Mouse (Mus musculus): ENCODE data around the gene Meis1. TPM values are rescaled to one million over a fixed set of nuclear protein-coding genes. Genes with fewer than 3 reads are reported as not detected.

Meis1 gene
- polyA plus RNA-seq, 1 experiment from 2014 or later, result 8.5 TPM

- Histone ChIP-seq H3K9ac (ENCODE audit: low read depth, low read length) (no peak overlapping the region), H3K36me3 (ENCODE audit: control insufficient read depth, insufficient read depth) (no peaks in the 10 kb centered on the region), H3K4me2 (ENCODE audit: low read depth, low read length) (no peak overlapping the region), H3K27me3 (ENCODE audit: control insufficient read depth, insufficient read depth, low read depth, low read length) (no peaks in the 10 kb centered on the region), H3K9me3 (replicated peaks; ENCODE audit: control insufficient read depth, low read length) (no peaks in the 10 kb centered on the region), H3K4me1 (ENCODE audit: control insufficient read depth, low read depth, low read length) (no peaks in the 10 kb centered on the region), H3K27ac (ENCODE audit: low read length) (no peak overlapping the region), H3K4me3 (ENCODE audit: low read depth, low read length) (no peak overlapping the region)
- WGBS (ENCODE audit: insufficient replicate concordance), result 58% methylated on average over 5 of the region's 5 CpGs
- ATAC-seq (ENCODE audit: low read depth), result no peak
Observed at GRCm38 (mm10) chr11:19003066-19003465, 15.7 kb downstream of the Meis1 start.

DNA sequence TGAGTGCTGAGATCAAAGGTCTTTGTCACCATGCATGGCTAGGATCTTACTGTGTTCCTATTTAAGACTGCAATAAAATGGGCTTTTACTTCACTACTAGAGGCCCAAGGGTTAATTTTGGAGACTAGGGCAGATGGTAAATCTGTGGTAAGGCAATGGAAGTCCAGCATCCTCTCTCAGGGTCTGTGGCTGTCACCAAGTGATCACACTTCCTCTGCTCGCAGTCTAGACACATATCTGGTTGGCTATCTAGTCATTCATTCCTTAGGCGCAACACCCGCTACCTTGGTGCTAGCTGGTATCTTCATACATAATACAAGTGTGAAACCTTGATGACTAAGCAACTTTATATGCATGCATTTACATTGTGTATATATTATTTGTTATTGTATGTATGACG, 22.0 kb downstream of the Meis1 start:
- Histone ChIP-seq H3K9ac (ENCODE audit: low read depth, low read length) (no peak overlapping the region), H3K36me3 (ENCODE audit: control insufficient read depth, insufficient read depth) (no peaks in the 10 kb centered on the region), H3K9me3 (replicated peaks; ENCODE audit: control insufficient read depth, low read length) (no peaks in the 10 kb centered on the region), H3K4me1 (ENCODE audit: control insufficient read depth, low read depth, low read length) (no peaks in the 10 kb centered on the region), H3K27ac (ENCODE audit: low read length) (no peak overlapping the region), H3K4me3 (ENCODE audit: low read depth, low read length) (no peak overlapping the region), H3K27me3 (ENCODE audit: control insufficient read depth, insufficient read depth, low read depth, low read length) (no peaks in the 10 kb centered on the region), H3K4me2 (ENCODE audit: low read depth, low read length) (no peak overlapping the region)
- 68% methylated on average over 4 of the region's 4 CpGs for WGBS (ENCODE audit: insufficient replicate concordance)
- no peak for ATAC-seq (ENCODE audit: low read depth)

GRCm38 (mm10) chr11:18996289-18996688, 22.5 kb downstream of the Meis1 start:
- Histone ChIP-seq H3K27ac (ENCODE audit: low read length) (no peak overlapping the region), H3K36me3 (ENCODE audit: control insufficient read depth, insufficient read depth) (no peaks in the 10 kb centered on the region), H3K4me3 (ENCODE audit: low read depth, low read length) (no peak overlapping the region), H3K4me2 (ENCODE audit: low read depth, low read length) (no peak overlapping the region), H3K27me3 (ENCODE audit: control insufficient read depth, insufficient read depth, low read depth, low read length) (no peaks in the 10 kb centered on the region), H3K9me3 (replicated peaks; ENCODE audit: control insufficient read depth, low read length) (no peaks in the 10 kb centered on the region), H3K9ac (ENCODE audit: low read depth, low read length) (no peak overlapping the region), H3K4me1 (ENCODE audit: control insufficient read depth, low read depth, low read length) (no peaks in the 10 kb centered on the region)
- ATAC-seq (ENCODE audit: low read depth), result no peak
- 71% methylated on average over 2 of the region's 2 CpGs for WGBS (ENCODE audit: insufficient replicate concordance)

GRCm38 (mm10) chr11:18992796-18993195, 26.0 kb downstream of the Meis1 start:
- no peak overlapping the region for H3K4me3 ChIP-seq (ENCODE audit: low read depth, low read length)
- no peak for ATAC-seq (ENCODE audit: low read depth)
- no peaks in the 10 kb centered on the region for H3K9me3 ChIP-seq (replicated peaks; ENCODE audit: control insufficient read depth, low read length)
- no peaks in the 10 kb centered on the region for H3K4me1 ChIP-seq (ENCODE audit: control insufficient read depth, low read depth, low read length)
- no peak overlapping the region for H3K4me2 ChIP-seq (ENCODE audit: low read depth, low read length)
- 65% methylated on average over 6 of the region's 6 CpGs for WGBS (ENCODE audit: insufficient replicate concordance)
- H3K36me3 ChIP-seq (ENCODE audit: control insufficient read depth, insufficient read depth), result no peaks in the 10 kb centered on the region; the same call in 1 of the 2 replicates
- no peaks in the 10 kb centered on the region for H3K27me3 ChIP-seq (ENCODE audit: control insufficient read depth, insufficient read depth, low read depth, low read length)
- no peak overlapping the region for H3K9ac ChIP-seq (ENCODE audit: low read depth, low read length)
- no peak overlapping the region for H3K27ac ChIP-seq (ENCODE audit: low read length)

DNA sequence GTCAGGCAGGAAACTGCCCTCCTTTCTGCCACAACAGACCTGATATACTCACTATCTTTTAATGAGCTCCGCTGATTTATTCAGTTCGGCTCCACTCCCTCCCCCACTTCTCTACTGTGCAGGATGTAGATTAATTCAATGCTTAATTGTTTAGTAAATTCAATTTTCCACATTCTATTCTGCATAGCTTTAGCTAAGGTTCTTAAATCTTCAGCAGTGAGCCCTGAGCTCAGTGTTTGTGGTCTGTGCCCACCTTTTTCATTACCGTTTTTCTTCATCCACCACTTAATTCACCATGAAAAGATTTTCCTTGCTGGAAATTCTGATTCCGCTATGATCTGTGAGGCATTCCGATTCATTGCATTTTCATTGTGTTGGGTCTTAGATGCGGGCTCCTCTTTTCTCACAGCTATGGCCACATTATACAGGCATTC, 28.5 kb downstream of the Meis1 start:
- no peak overlapping the region for H3K4me2 ChIP-seq (ENCODE audit: low read depth, low read length)
- ATAC-seq (ENCODE audit: low read depth), result no peak
- no peaks in the 10 kb centered on the region for H3K4me1 ChIP-seq (ENCODE audit: control insufficient read depth, low read depth, low read length)
- no peak overlapping the region for H3K4me3 ChIP-seq (ENCODE audit: low read depth, low read length)
- 70% methylated on average over 6 of the region's 6 CpGs for WGBS (ENCODE audit: insufficient replicate concordance)
- H3K36me3 ChIP-seq (ENCODE audit: control insufficient read depth, insufficient read depth), result no peaks in the 10 kb centered on the region; the same call in 1 of the 2 replicates
- H3K27me3 ChIP-seq (ENCODE audit: control insufficient read depth, insufficient read depth, low read depth, low read length), result no peaks in the 10 kb centered on the region
- no peaks in the 10 kb centered on the region for H3K9me3 ChIP-seq (replicated peaks; ENCODE audit: control insufficient read depth, low read length)
- no peak overlapping the region for H3K27ac ChIP-seq (ENCODE audit: low read length)
- no peak overlapping the region for H3K9ac ChIP-seq (ENCODE audit: low read depth, low read length)

GRCm38 (mm10) chr11:18989669-18990243, 29.0 kb downstream of the Meis1 start:
- no peak for ATAC-seq (ENCODE audit: low read depth)
- no peaks in the 10 kb centered on the region for H3K27me3 ChIP-seq (ENCODE audit: control insufficient read depth, insufficient read depth, low read depth, low read length)
- no peak overlapping the region for H3K4me2 ChIP-seq (ENCODE audit: low read depth, low read length)
- no peak overlapping the region for H3K27ac ChIP-seq (ENCODE audit: low read length)
- WGBS (ENCODE audit: insufficient replicate concordance), result 61% methylated on average over 6 of the region's 6 CpGs
- H3K9ac ChIP-seq (ENCODE audit: low read depth, low read length), result no peak overlapping the region
- no peaks in the 10 kb centered on the region for H3K4me1 ChIP-seq (ENCODE audit: control insufficient read depth, low read depth, low read length)
- no peaks in the 10 kb centered on the region for H3K9me3 ChIP-seq (replicated peaks; ENCODE audit: control insufficient read depth, low read length)
- no peak overlapping the region for H3K4me3 ChIP-seq (ENCODE audit: low read depth, low read length)
- H3K36me3 ChIP-seq (ENCODE audit: control insufficient read depth, insufficient read depth), result no peaks in the 10 kb centered on the region; the same call in 1 of the 2 replicates

DNA sequence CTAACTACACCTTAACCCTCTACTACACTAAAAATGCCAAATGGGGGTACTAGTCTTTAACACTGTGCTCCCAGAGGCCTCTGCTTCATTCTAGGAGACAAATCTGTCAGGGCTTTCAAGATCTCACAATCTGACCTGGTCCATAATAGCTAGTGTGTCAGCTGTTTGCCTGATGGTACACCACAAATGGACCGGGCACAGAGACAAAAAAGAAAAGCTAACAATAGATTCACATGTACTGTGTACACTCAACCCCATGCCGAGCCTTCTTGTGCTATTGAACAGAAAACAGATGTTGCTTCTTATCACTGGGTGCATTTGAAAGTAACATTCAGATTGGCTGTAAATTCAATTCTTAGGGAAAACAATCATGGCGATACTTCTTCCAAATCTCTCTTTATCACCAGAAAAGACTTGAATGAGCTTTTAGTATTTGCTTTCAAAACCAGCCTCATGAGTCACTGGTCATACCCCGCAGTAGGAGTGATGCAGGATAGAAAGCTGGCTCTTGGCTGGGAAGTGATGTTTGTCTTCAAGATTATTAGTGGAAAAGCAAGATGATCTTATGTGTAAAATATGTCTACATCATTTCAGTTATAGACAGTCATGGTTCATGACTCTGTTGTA, 30.0 kb downstream of the Meis1 start:
- whole genome bisulfite sequencing (ENCODE audit: insufficient replicate concordance), result 58% methylated on average over 4 of the region's 4 CpGs

DNA sequence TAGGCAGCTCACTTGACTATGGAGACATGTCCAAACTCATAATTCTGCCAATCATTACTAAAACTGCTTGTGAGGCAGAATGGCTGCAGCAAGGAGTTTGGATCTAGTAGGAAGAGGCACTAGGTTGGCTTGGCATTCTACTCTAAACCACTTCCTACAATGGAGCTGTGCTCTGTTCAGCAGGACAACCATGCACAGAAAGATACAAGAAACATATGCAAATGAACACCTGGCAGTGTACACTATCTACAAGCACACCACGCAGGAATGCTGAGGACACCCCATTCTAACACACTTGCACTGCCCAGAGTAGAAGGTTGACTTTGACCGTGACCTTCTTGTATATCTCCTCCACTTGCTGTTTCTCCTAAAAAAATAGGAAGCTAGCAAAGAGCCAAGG, 35.0 kb downstream of the Meis1 start:
- Histone ChIP-seq H3K4me1 (ENCODE audit: control insufficient read depth, low read depth, low read length) (peaks cover 6% of the 10 kb centered on the region; the same call in 1 of the 2 replicates), H3K27ac (ENCODE audit: low read length) (no peak overlapping the region), H3K27me3 (ENCODE audit: control insufficient read depth, insufficient read depth, low read depth, low read length) (no peaks in the 10 kb centered on the region), H3K36me3 (ENCODE audit: control insufficient read depth, insufficient read depth) (no peaks in the 10 kb centered on the region; the same call in 1 of the 2 replicates), H3K4me3 (ENCODE audit: low read depth, low read length) (no peak overlapping the region), H3K9me3 (replicated peaks; ENCODE audit: control insufficient read depth, low read length) (no peaks in the 10 kb centered on the region), H3K9ac (ENCODE audit: low read depth, low read length) (no peak overlapping the region), H3K4me2 (ENCODE audit: low read depth, low read length) (no peak overlapping the region)
- 54% methylated on average over 2 of the region's 2 CpGs for WGBS (ENCODE audit: insufficient replicate concordance)
- ATAC-seq (ENCODE audit: low read depth), result no peak

More for the DNA sequence above, 30.0 kb downstream of the Meis1 start:
- Histone ChIP-seq H3K4me2 (ENCODE audit: low read depth, low read length) (no peak overlapping the region), H3K4me3 (ENCODE audit: low read depth, low read length) (no peak overlapping the region), H3K4me1 (ENCODE audit: control insufficient read depth, low read depth, low read length) (no peaks in the 10 kb centered on the region), H3K27me3 (ENCODE audit: control insufficient read depth, insufficient read depth, low read depth, low read length) (no peaks in the 10 kb centered on the region), H3K36me3 (ENCODE audit: control insufficient read depth, insufficient read depth) (no peaks in the 10 kb centered on the region; the same call in 1 of the 2 replicates), H3K9ac (ENCODE audit: low read depth, low read length) (no peak overlapping the region), H3K27ac (ENCODE audit: low read length) (no peak overlapping the region), H3K9me3 (replicated peaks; ENCODE audit: control insufficient read depth, low read length) (no peaks in the 10 kb centered on the region)
- ATAC-seq (ENCODE audit: low read depth), result no peak

GRCm38 (mm10) chr11:18983294-18983693, 35.5 kb downstream of the Meis1 start:
- H3K4me1 ChIP-seq (ENCODE audit: control insufficient read depth, low read depth, low read length), result peaks cover 6% of the 10 kb centered on the region; the same call in 1 of the 2 replicates
- ATAC-seq (ENCODE audit: low read depth), result no peak
- no peak overlapping the region for H3K4me2 ChIP-seq (ENCODE audit: low read depth, low read length)
- no peak overlapping the region for H3K4me3 ChIP-seq (ENCODE audit: low read depth, low read length)
- 77% methylated on average over 7 of the region's 7 CpGs for WGBS (ENCODE audit: insufficient replicate concordance)
- H3K27me3 ChIP-seq (ENCODE audit: control insufficient read depth, insufficient read depth, low read depth, low read length), result no peaks in the 10 kb centered on the region
- H3K9me3 ChIP-seq (replicated peaks; ENCODE audit: control insufficient read depth, low read length), result no peaks in the 10 kb centered on the region
- no peak overlapping the region for H3K27ac ChIP-seq (ENCODE audit: low read length)
- H3K36me3 ChIP-seq (ENCODE audit: control insufficient read depth, insufficient read depth), result no peaks in the 10 kb centered on the region; the same call in 1 of the 2 replicates
- H3K9ac ChIP-seq (ENCODE audit: low read depth, low read length), result no peak overlapping the region

Data from liver, embryonic 16.5 days (tissue).